In the genomic region with DNA sequence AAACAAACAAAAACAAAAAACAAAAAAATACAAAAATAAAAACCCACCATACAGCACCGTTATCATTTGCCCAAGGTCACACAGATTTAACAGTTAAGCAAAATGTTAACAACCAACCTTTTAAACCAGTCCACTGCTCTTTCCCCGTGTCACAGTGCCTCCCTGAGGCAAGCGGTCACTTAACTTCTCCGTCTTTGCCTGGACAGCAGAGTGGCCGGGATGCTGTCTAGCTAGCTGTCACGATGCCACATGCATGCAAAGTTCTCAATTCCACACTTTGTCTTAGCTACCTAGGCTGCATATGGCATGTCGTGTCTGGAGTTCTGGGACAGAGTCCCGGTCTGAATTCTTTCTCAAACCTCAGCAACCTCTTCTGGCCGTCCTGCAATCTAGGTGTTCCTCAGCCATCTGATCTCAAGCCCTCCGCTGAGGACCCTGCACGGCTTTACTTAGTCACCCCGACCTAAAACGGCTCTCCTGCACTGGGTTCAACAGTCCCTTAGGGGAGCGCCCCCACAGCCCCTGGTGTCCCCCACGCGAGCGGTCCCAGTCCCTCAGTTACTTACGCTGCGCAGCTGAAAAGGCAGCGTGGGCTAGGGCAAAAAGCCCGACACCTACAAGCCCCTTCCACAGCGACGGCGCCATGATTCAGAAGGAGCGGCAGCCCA, we compare ENCODE assay signal across 1 mouse cellular context.
TF ChIP-seq lines count a peak whose summit lies in the region.

No protein-coding gene starts in this region.

TF ChIP-seq in MEL, 35 proteins besides CTCF, POLR2A, EP300 and RAD21 (continued from another document):
- TF ChIP-seq USF2 (IDR thresholded peaks at IDR 0.05; ENCODE audit: borderline replicate concordance in 1 of 2, insufficient read depth in 1 of 2, low read depth in 1 of 2, low read length in 2 of 2) (no peak), USF1 (IDR thresholded peaks at IDR 0.05; ENCODE audit: low read depth, low read length) (no peak), CHD1 (IDR thresholded peaks at IDR 0.05; ENCODE audit: low read depth, low read length) (no peak)
TF ChIP-seq in MEL: peak in this region for 1.
